Mouse (Mus musculus): ENCODE results near the gene Hpcal4.
"Not testable (repeated sequence)": the region's sequence is repeated elsewhere in the genome, so short reads cannot be mapped to it uniquely, and the experiment has no call there.

Hpcal4 gene

GRCm38 (mm10) chr4:123182328-123183238 is at the start of gene Hpcal4:
TSS of gene Hpcal4 (plus strand) at chr4:123183227.
- no peak for DNase-seq (ENCODE audit: low spot score)

DNA sequence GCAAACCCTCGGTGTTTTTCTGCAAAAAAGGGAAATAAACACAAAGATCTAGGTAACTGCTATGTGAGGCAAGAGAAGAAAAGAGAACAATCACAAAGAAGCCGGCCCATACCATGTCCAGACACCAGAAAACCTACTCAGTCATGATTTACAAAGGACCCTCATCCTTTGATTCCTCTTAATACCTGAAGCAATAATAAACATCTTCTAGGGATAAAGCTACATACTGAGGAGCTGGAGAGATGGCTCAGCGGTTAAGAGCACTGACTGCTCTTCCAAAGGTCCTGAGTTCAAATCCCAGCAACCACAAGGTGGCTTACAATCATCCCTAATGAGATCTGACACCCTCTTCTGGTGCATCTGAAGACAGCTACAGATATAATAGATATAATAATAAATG is 45.5 kb upstream of the Hpcal4 start:
- no peak for DNase-seq (ENCODE audit: low spot score)

DNA sequence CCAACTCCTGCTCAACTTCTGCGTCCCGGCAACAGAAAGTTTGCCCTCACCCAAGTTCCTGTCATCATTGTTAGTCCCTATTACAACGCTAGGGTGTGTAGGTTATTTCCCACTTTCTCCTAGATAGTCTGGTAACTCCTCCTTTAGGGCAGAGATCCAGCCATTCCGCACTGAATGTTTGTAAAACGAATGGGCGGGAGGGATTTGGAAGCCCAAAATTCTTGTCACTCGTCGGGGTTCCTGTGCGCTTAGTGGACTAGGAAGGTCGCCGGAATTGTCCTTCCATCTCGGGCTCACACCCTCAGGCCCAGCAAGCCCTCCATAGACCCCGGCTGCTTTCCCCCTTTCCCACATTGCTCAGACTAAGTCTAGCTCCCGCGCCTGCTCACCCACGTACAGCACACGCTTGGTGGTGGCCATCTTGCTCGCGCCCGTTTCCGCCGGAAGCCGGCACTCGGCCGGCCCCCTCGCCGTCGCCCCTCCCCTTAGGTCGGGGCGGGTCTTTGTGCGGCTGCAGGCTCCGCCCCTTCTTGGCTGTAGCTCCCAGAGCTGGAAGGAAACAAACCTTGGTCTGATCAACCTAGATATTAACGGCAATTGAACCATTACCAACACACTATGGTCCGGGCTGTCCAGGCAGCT is 43.4 kb upstream of the Hpcal4 start, which contains the start of gene Ppie:
Gene Ppie, minus strand, starts transcription at position 439 of the 642 bp plus-strand sequence.
- DNase-seq (ENCODE audit: low spot score): peak; percentile 72

DNA sequence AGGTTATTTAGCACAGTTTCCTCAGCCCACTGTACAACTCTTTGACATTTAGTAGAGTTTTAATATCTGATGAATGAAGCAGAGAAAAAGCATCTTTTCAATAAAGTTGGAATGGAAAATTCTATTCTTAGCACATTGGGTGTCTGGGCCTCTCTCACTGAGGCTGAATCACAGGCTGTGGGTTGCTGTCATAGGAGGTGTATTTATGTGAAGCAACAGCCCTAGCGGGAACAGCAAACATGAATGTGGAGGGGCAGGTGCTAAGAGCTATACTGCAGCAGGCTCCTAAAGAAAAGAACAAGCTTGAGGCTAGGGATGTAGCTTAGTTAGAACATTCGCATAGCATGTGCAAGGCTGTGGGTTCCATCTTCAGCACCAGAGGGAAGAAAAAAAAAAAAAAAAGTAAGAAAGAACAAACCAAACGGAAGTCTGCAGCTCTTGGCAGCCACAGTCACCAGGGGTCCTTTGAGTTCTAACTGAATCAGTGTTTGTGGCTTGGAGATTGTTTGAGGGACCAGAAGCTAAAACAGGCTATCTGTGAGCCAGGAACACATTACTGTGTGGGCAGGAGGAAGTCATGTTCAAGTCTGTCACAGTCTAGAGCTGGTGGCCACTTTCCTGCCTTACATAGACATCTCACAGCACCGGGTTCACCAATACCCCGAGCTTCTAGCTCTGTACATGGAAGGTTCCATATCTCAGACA is 35.4 kb upstream of the Hpcal4 start:
- DNase-seq (ENCODE audit: low spot score): peak; percentile 1

DNA sequence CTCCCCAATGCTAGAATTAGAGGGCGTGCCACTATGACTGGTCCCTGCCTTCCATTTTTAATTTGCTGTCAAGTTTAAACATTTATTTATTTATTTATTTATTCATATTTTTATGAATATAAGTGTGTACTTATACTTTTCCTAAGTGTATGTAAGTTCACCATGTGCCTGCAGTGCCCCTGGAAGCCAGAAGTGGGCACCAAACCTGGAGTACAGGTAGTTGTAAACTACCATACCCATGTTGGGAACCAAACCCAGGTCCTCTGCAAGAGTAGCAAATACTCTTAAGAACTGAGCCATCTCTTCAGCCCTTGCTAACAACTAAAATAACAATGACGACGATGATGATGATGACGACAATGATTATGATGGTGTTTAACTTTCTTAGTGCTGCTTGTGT is 31.0 kb upstream of the Hpcal4 start:
- DNase-seq (ENCODE audit: low spot score): no peak

DNA sequence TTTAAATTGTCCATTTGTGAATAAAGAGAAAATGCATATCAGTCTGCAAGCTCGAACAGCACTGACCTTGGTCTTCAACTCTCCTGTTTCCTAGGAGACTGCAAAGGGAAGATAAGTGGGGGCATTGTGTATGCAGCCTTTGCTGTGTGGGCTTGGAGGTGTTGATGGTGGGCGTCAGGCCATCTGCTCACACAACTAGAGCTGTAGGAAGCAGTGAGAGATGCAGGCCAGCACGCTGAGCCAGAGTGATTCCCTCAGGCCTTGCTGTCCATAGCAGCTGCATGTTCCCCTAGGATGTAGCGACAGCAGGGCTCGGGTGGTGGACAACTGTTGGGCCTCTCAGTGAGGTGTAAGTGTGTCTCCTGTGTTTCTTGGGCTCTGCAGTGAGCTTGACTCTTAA is 30.1 kb upstream of the Hpcal4 start:
- no peak for DNase-seq (ENCODE audit: low spot score)

GRCm38 (mm10) chr4:123155004-123155403 is 28.0 kb upstream of the Hpcal4 start:
- peak; percentile 4 for DNase-seq (ENCODE audit: low spot score)

DNA sequence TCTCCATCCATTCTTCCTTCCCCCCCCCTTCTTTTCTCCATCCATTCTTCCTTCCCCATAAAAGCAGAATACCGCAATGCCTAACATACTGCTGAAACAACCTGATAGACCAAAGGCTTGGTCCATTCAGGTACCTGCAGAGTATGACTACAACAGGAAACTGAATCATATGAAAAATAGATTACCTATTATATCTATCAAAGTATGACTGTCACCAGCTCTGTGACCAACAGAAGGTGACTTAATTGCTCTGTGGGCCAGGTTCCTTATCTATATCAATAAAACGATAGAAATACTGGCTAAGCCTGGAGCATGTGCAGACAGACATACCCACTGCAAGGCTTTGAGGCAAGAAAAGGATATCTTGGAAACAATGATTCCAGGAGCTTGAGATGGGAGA is 27.6 kb upstream of the Hpcal4 start:
- DNase-seq (ENCODE audit: low spot score): no peak

GRCm38 (mm10) chr4:123155840-123156239 is 27.2 kb upstream of the Hpcal4 start:
- DNase-seq (ENCODE audit: low spot score): no peak

DNA sequence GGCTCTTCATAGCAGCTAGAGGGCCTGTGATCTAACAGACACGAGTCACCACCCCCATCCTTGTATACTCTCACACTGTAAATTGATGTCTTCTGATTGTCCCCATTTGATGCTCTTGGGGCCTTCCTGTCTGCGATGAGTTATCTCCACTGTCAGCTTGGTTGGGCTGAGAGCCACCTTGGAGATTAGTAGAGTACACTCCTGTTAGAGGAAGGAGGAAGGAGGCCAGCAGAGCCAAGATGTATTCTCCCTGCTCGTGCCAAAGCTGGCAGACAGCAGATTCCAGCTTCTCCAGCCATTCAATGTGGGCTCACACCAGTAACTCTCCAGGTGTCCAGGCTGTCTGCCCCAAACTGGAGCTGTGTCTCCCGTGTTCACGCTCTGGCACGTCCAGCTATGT is 22.5 kb upstream of the Hpcal4 start:
- DNase-seq (ENCODE audit: low spot score): no peak

DNA sequence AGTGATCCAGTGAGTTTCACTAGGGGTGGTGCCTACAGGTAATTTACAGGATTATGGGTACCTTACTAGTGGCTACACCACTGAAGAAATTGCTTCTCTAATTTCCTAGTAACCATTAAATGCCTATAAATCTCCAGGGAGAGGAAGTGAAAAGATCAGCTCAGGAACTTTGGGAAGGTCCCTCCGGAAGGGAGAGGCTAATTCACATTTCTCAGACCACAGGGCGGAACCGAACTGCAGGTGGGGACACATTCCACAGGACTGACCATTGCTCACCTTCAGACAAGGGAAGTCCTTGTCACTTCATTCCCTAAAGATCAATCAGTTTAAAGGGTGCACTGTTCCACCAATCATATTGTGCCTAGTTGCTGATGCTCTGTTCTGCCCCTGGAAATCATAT is 21.8 kb upstream of the Hpcal4 start:
- DNase-seq (ENCODE audit: low spot score): not testable (repeated sequence)

- DNase-seq (ENCODE audit: low spot score): no peak
These were observed 20.6 kb upstream of the Hpcal4 start for GRCm38 (mm10) chr4:123162305-123162917.

- DNase-seq (ENCODE audit: low spot score): no peak
These were observed 18.9 kb upstream of the Hpcal4 start for GRCm38 (mm10) chr4:123164157-123164556.

DNA sequence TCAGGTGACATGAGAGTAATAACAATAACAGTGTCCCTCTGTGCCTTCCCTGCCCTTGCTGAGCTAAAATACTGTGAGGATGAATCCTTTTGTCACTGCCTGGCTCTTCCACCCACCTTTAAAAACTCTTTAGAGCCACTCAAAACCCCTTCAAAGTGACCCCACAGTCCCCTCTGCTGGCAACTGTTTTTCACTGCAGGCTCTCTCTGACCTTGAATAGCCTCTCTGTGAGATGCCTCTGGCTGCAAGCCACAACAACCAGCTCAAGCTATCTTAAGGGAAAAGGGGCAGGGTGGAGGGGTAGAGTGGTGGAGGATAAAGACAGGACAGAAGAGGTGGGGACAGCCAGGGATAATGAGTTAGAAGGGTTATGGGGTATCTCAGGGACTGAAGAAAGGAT is 11.2 kb upstream of the Hpcal4 start:
- no peak for DNase-seq (ENCODE audit: low spot score)

DNA sequence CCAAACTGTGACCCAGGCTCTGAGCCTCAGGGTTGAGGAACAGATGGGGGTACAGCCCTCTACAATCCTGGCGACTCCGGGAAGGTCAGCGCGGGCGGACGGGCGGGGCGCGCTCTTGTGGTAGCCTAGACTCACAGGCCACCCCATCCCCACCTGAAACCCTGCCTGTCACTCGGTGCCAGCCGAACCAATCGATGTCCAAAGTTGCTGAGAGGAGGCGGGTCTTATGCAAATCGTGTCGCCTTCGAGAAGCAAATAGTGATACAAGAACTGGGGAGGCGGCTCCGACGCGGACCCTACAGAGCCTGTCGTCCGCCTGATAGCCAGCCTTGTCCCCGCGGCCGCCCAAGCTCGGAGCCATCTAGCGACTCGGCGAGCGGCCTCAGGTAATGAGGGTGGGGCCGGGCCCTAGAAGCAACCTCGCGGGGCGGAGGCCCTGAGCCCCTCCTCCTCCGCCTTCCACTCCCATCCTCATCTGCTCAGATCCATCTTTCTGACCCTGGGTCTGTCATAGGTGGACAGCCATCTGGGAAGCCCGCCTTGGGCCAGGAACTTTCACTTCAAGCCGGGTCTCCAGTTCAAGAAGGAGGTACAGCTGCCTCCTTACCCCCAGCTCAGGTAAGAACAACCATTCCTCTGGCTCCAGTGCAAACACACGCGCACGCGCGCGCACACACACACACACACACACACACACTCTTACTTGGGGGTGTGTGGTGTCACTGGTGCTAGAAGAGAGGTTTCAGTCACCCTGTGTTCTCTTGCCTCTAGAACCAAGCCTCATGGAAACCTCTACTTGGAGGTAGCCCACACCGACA is 421 bp downstream of the Hpcal4 start:
- peak; percentile 62 for DNase-seq (ENCODE audit: low spot score)

DNA sequence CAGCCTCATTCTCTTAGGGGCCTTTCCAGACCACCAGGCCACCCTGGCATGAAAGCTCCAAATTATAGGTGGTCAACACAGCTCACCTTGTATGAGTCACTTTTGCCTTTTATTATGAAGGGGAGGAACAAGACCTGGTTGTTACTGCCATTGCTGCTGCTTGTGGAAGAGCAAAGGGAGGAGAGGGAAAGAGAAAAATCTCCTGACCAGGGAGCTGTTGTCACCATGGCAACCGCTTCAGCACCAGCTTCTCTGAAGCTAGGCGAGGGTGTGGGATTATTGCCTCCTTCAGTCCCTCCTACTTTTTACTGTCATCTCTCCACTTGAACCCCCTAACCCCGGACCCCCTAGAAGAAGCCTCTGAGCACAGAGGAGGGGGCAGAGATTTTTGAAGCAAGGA is 1.8 kb downstream of the Hpcal4 start:
- DNase-seq (ENCODE audit: low spot score): no peak

GRCm38 (mm10) chr4:123192336-123192735 is 9.3 kb downstream of the Hpcal4 start:
- DNase-seq (ENCODE audit: low spot score): no peak

DNA sequence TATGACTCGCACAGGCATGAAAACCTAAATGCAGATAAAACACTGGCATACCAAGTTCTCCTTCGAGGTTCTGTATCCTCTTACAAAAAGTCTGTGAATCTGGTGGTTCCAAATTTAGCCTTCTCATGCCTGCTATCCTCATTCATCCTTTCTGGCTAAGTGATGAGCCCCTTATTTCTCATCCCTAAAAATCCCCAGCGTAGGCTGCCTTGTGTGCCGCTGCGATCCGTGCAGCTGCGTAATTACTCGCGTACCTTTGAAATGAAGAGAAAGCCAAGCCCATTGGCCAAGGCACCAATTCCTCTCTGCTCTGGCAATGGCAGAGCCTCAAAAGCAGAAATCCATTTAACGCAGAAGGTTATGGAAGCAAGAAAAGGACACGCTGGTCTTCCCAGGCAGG is 10.8 kb downstream of the Hpcal4 start:
- DNase-seq (ENCODE audit: low spot score): no peak

DNA sequence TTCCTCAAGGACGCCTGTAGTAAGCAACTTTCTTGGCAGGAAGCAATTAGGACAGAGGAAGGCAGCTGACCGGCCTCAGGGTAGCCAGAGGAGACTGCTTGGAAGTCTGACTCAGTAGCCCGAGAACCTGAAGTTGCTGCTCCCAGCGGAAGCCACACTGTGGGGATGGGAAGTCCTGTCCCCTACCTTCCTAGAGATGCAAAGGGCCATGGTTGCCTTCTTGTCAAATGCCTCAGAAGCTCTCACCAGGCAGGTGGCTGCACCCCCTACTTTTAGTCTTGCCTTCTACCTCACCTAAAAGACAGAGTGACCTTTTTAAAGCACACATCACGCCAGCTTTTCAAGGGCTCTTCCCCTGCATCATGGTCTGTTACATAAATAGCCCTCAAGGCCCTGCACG is 13.7 kb downstream of the Hpcal4 start:
- DNase-seq (ENCODE audit: low spot score): no peak

- peak; percentile 29 for DNase-seq (ENCODE audit: low spot score)
These were observed 17.8 kb downstream of the Hpcal4 start for GRCm38 (mm10) chr4:123200771-123201185.

All from T-cell, adult 2 months (primary cell).